Mouse (Mus musculus) forebrain, embryonic 12.5 days (tissue): Measurements from ENCODE around the gene Atp5f1. TPM values are rescaled to one million over a fixed set of nuclear protein-coding genes. Genes with fewer than 3 reads are reported as not detected.

Experiments
- ATAC-seq: fragments of 200-750 bp; cut with Nextera tagmentation; 2 replicates; pipeline ENCODE4 v1.8.0; 2017; ENCODE audit warnings: moderate TSS enrichment; ENCODE audit not compliant: low FRiP score
- H3K27ac ChIP-seq: fragments of 300-500 bp; sonication (generic); 2 replicates; pipeline ENCODE4 v1.5.1; 2016; ENCODE audit warnings: mild to moderate bottlenecking
- H3K27me3 ChIP-seq: fragments of 300-500 bp; sonication (generic); 2 replicates; pipeline ENCODE4 v1.6.1; 2016; ENCODE audit warnings: mild to moderate bottlenecking
- H3K36me3 ChIP-seq: fragments of 300-500 bp; sonication (generic); replicated peaks from 2 replicates; pipeline ENCODE4 v1.6.1; 2016; ENCODE audit warnings: mild to moderate bottlenecking
- H3K4me1 ChIP-seq: fragments of 300-500 bp; sonication (generic); 2 replicates; pipeline ENCODE4 v1.6.1; 2016
- H3K4me2 ChIP-seq: fragments of 300-500 bp; sonication (generic); 2 replicates; pipeline ENCODE4 v1.6.1; 2016; ENCODE audit warnings: mild to moderate bottlenecking, moderate library complexity
- H3K4me3 ChIP-seq: fragments of 300-500 bp; sonication (generic); replicated peaks from 2 replicates; pipeline ENCODE4 v1.5.1; 2016; ENCODE audit warnings: mild to moderate bottlenecking
- H3K9ac ChIP-seq: fragments of 300-500 bp; sonication (generic); 2 replicates; pipeline ENCODE4 v1.6.1; 2016; ENCODE audit warnings: mild to moderate bottlenecking
- H3K9me3 ChIP-seq: fragments of 300-500 bp; sonication (generic); 2 replicates; pipeline ENCODE4 v1.6.1; 2016
- WGBS: fragments of 180-500 bp; shearing (Covaris S2); methylation state at CpG from one replicate; pipeline ENCODE4 v1.1.7; 2016; 5-methylcytosine and 5-hydroxymethylcytosine counted together
- polyA plus RNA-seq: library from polyadenylated mRNA; unstranded; fragments of >200 nt; fragmentation: Nextera tagmentation; extraction: Ambion mirVana; gene quantifications from 2 replicates; pipeline ENCODE4 v1.2.1, GENCODE M21; 2016

Gene Atp5f1
- polyA plus RNA-seq, 1 experiment from 2014 or later = 455 TPM

- 83% methylated on average over 23 of the region's 23 CpGs for WGBS
- Histone ChIP-seq H3K4me1 (peaks cover 9% of the 10 kb centered on the region; the same call in 1 of the 2 replicates), H3K36me3 (no peaks in the 10 kb centered on the region), H3K4me2 (no peak overlapping the region), H3K27me3 (0 out of 2 replicates have a peak, but pooled peaks cover 3% of the 10 kb centered on the region), H3K9ac (no peak overlapping the region), H3K27ac (no peak overlapping the region), H3K4me3 (no peak overlapping the region), H3K9me3 (no peaks in the 10 kb centered on the region)
- no peak for ATAC-seq
Observed at GRCm38 (mm10) chr3:105894601-105895592, 65.0 kb downstream of the Atp5f1 start.

GRCm38 (mm10) chr3:105893941-105894391, 65.9 kb downstream of the Atp5f1 start:
- no peak for ATAC-seq

More at GRCm38 (mm10) chr3:105893941-105894391, 65.9 kb downstream of the Atp5f1 start:
- WGBS = 79% methylated on average over 6 of the region's 6 CpGs
- no peaks in the 10 kb centered on the region for H3K36me3 ChIP-seq
- no peaks in the 10 kb centered on the region for H3K9me3 ChIP-seq
- 0 out of 2 replicates have a peak, but pooled peaks cover 3% of the 10 kb centered on the region for H3K27me3 ChIP-seq
- no peak overlapping the region for H3K4me2 ChIP-seq
- peaks cover 6% of the 10 kb centered on the region; the same call in 1 of the 2 replicates for H3K4me1 ChIP-seq
- H3K27ac ChIP-seq = no peak overlapping the region
- no peak overlapping the region for H3K9ac ChIP-seq
- H3K4me3 ChIP-seq = no peak overlapping the region

Other genes starting within 250 kb of the Atp5f1 start
- gene Rap1a, start 158.8 kb downstream of the Atp5f1 start, polyA plus RNA-seq = 71.0 and 81.6 TPM in 2 replicates
- 0.15 TPM in 1 of 2 replicates, not detected in the other for gene Adora3, start 89.2 kb downstream of the Atp5f1 start, polyA plus RNA-seq
- not detected in 2 replicates for gene Tmigd3, start 89.2 kb downstream of the Atp5f1 start, polyA plus RNA-seq
- gene I830077J02Rik, start 27.4 kb downstream of the Atp5f1 start, polyA plus RNA-seq = 0.14 and 0.45 TPM in 2 replicates
- 121 and 129 TPM in 2 replicates for gene Wdr77, start 730 bp downstream of the Atp5f1 start, polyA plus RNA-seq
- 3.8 and 4.8 TPM in 2 replicates for gene Ovgp1, start 13.6 kb upstream of the Atp5f1 start, polyA plus RNA-seq
- gene Pifo, start 54.5 kb upstream of the Atp5f1 start, polyA plus RNA-seq = 0.91 and 3.1 TPM in 2 replicates
- gene Chil5, start 72.7 kb upstream of the Atp5f1 start, polyA plus RNA-seq = not detected in 2 replicates
- 0.36 TPM in 1 of 2 replicates, not detected in the other for gene Chia1, start 153.1 kb upstream of the Atp5f1 start, polyA plus RNA-seq
- not detected in 2 replicates for gene Chil3, start 207.5 kb upstream of the Atp5f1 start, polyA plus RNA-seq